Mouse (Mus musculus) kidney, adult 9 months (tissue): ENCODE results near the gene Abhd4.
A peak's percentile ranks its signal among the peaks of the same experiment; 100 is the strongest.
"Not testable (repeated sequence)": the region's sequence is repeated elsewhere in the genome, so short reads cannot be mapped to it uniquely, and the experiment has no call there.

Experiments used
- DNase-seq: peaks from one replicate; pipeline ENCODE4 v3.0.0; 2022

Gene Abhd4

GRCm38 (mm10) chr14:54223315-54224063 is 30.5 kb upstream of the Abhd4 start:
- no peak for DNase-seq

GRCm38 (mm10) chr14:54224064-54224417 is 29.9 kb upstream of the Abhd4 start:
- no peak for DNase-seq

- no peak for DNase-seq
These were observed 29.2 kb upstream of the Abhd4 start for GRCm38 (mm10) chr14:54224484-54225467.

- no peak for DNase-seq
These were observed 28.3 kb upstream of the Abhd4 start for GRCm38 (mm10) chr14:54225725-54226124.

GRCm38 (mm10) chr14:54226911-54227811 is 26.8 kb upstream of the Abhd4 start:
- DNase-seq: peak; percentile 72

- peak; percentile 76 for DNase-seq
These were observed 26.0 kb upstream of the Abhd4 start for GRCm38 (mm10) chr14:54227911-54228451.

- no peak for DNase-seq
These were observed 25.5 kb upstream of the Abhd4 start for GRCm38 (mm10) chr14:54228501-54228900.

- no peak for DNase-seq
These were observed 24.9 kb upstream of the Abhd4 start for GRCm38 (mm10) chr14:54228933-54229713.

- DNase-seq: not testable (repeated sequence)
These were observed 24.1 kb upstream of the Abhd4 start for GRCm38 (mm10) chr14:54229849-54230248.

- no peak for DNase-seq
These were observed 23.3 kb upstream of the Abhd4 start for GRCm38 (mm10) chr14:54230638-54231150.

- DNase-seq: no peak
These were observed 22.6 kb upstream of the Abhd4 start for GRCm38 (mm10) chr14:54231176-54231956.

- no peak for DNase-seq
These were observed 21.8 kb upstream of the Abhd4 start for GRCm38 (mm10) chr14:54232143-54232542.

- peak; percentile 59 for DNase-seq
These were observed 21.0 kb upstream of the Abhd4 start for GRCm38 (mm10) chr14:54232811-54233558.

- no peak for DNase-seq
These were observed 20.3 kb upstream of the Abhd4 start for GRCm38 (mm10) chr14:54233559-54234143.

- DNase-seq: no peak
These were observed 19.6 kb upstream of the Abhd4 start for GRCm38 (mm10) chr14:54234231-54235040.

- no peak for DNase-seq
These were observed 18.0 kb upstream of the Abhd4 start for GRCm38 (mm10) chr14:54235825-54236540.

GRCm38 (mm10) chr14:54236881-54237280 is 17.1 kb upstream of the Abhd4 start:
- no peak for DNase-seq
